Mouse (Mus musculus) liver, embryonic 11.5 days (tissue): ENCODE data around the gene Gria4. TPM values are rescaled to one million over a fixed set of nuclear protein-coding genes. Genes with fewer than 3 reads are reported as not detected.
"Not testable (repeated sequence)": the region's sequence is repeated elsewhere in the genome, so short reads cannot be mapped to it uniquely, and the experiment has no call there.

Experiments
- ATAC-seq: fragments of 200-750 bp; cut with Nextera tagmentation; replicated peaks from 2 replicates; pipeline ENCODE4 v1.8.0; 2017; ENCODE audit warnings: moderate number of reproducible peaks, mild to moderate bottlenecking, moderate TSS enrichment, moderate library complexity; ENCODE audit not compliant: low FRiP score
- DNase-seq: peaks from one replicate; pipeline ENCODE4 v3.0.0-alpha.2; 2017; ENCODE audit warnings: low spot score
- H3K27ac ChIP-seq: fragments of 300-500 bp; sonication (generic); 2 replicates; pipeline ENCODE4 v1.5.1; 2014; ENCODE audit warnings: mild to moderate bottlenecking, low read depth, low read length, control low read depth
- H3K27me3 ChIP-seq: fragments of 300-500 bp; sonication (generic); replicated peaks from 2 replicates; pipeline ENCODE4 v1.6.1; 2014; ENCODE audit warnings: low read length, mixed read lengths; ENCODE audit not compliant: control insufficient read depth, insufficient read depth
- H3K36me3 ChIP-seq: fragments of 300-500 bp; sonication (generic); 2 replicates; pipeline ENCODE4 v1.6.1; 2014; ENCODE audit warnings: mild to moderate bottlenecking, low read length, moderate library complexity, mixed read lengths; ENCODE audit not compliant: control insufficient read depth, insufficient read depth
- H3K4me1 ChIP-seq: fragments of 300-500 bp; sonication (generic); replicated peaks from 2 replicates; pipeline ENCODE4 v1.6.1; 2014; ENCODE audit warnings: low read length, mixed read lengths; ENCODE audit not compliant: control insufficient read depth, insufficient read depth
- H3K4me2 ChIP-seq: fragments of 300-500 bp; sonication (generic); 2 replicates; pipeline ENCODE4 v1.6.1; 2014; ENCODE audit warnings: mild to moderate bottlenecking, control low read depth, moderate library complexity
- H3K4me3 ChIP-seq: fragments of 300-500 bp; sonication (generic); 2 replicates; pipeline ENCODE4 v1.5.1; 2014; ENCODE audit warnings: low read depth, low read length, control low read depth
- H3K9ac ChIP-seq: fragments of 300-500 bp; sonication (generic); 2 replicates; pipeline ENCODE4 v1.6.1; 2014; ENCODE audit warnings: low read depth, low read length, control low read depth
- H3K9me3 ChIP-seq: fragments of 300-500 bp; sonication (generic); 2 replicates; pipeline ENCODE4 v1.6.1; 2016; ENCODE audit warnings: low read length, inconsistent platforms, mixed read lengths; ENCODE audit not compliant: control insufficient read depth
- WGBS: fragments of 180-500 bp; shearing (Covaris S2); extraction: QIAGEN DNeasy Blood & Tissue Kit; methylation state at CpG from one replicate; pipeline ENCODE4 v1.1.7; 2014; 5-methylcytosine and 5-hydroxymethylcytosine counted together
- polyA plus RNA-seq: library from polyadenylated mRNA; unstranded; fragments of >200 nt; fragmentation: Nextera tagmentation; extraction: Ambion mirVana; gene quantifications from 2 replicates; pipeline ENCODE4 v1.2.1, GENCODE M21; 2014

The Gria4 gene
- 0.86 and 0.88 TPM in 2 replicates for polyA plus RNA-seq

- peak within 1 kb of the TSS; percentile 48 for H3K4me3 ChIP-seq
- under 1% methylated on average over 46 of the region's 46 CpGs for WGBS
- H3K9me3 ChIP-seq = no peaks in the 10 kb centered on the region
- H3K27ac ChIP-seq = no peak within 1 kb of the TSS
- ATAC-seq (peak; percentile 69), DNase-seq (peak; percentile 57)
- peak within 1 kb of the TSS; percentile 66 for H3K4me2 ChIP-seq
- 0 out of 2 replicates have a peak within 1 kb of the TSS, but pooled peaks have one; percentile 20 for H3K9ac ChIP-seq
- peaks cover 10% of the 10 kb centered on the region for H3K27me3 ChIP-seq
- no peaks in the 10 kb centered on the region for H3K36me3 ChIP-seq
- H3K4me1 ChIP-seq = no peaks in the 10 kb centered on the region
Observed at GRCm38 (mm10) chr9:4795544-4796288, at the start of gene Gria4. Gene Gria4 (minus strand): TSS chr9:4796234.

GRCm38 (mm10) chr9:4810941-4811340 is 14.9 kb upstream of the Gria4 start:
- 71% methylated on average over 2 of the region's 2 CpGs for WGBS
- H3K4me3 ChIP-seq, ATAC-seq, H3K4me2 ChIP-seq, H3K9me3 ChIP-seq, H3K4me1 ChIP-seq, H3K27ac ChIP-seq, DNase-seq, H3K27me3 ChIP-seq, H3K9ac ChIP-seq, H3K36me3 ChIP-seq: not testable (repeated sequence)

- WGBS = 73% methylated on average over 7 of the region's 7 CpGs
- H3K27me3 ChIP-seq = no peaks in the 10 kb centered on the region
- no peak for ATAC-seq
- DNase-seq = no peak
- H3K36me3 ChIP-seq = no peaks in the 10 kb centered on the region
- H3K4me1 ChIP-seq = no peaks in the 10 kb centered on the region
- H3K9me3 ChIP-seq = no peaks in the 10 kb centered on the region
- no peak overlapping the region for H3K4me3 ChIP-seq
- no peak overlapping the region for H3K4me2 ChIP-seq
- H3K27ac ChIP-seq = no peak overlapping the region
- no peak overlapping the region for H3K9ac ChIP-seq
Observed at GRCm38 (mm10) chr9:4803151-4803755, 7.2 kb upstream of the Gria4 start.

GRCm38 (mm10) chr9:4797396-4797795 is 1.4 kb upstream of the Gria4 start:
- Histone ChIP-seq H3K36me3 (no peaks in the 10 kb centered on the region), H3K9me3 (no peaks in the 10 kb centered on the region), H3K4me2 (no peak overlapping the region), H3K27ac (no peak overlapping the region), H3K9ac (no peak overlapping the region), H3K4me1 (no peaks in the 10 kb centered on the region), H3K27me3 (peaks cover 10% of the 10 kb centered on the region), H3K4me3 (no peak overlapping the region)
- DNase-seq (no peak), ATAC-seq (no peak)
- 68% methylated on average over 2 of the region's 2 CpGs for WGBS

GRCm38 (mm10) chr9:4796289-4796645 is 233 bp upstream of the Gria4 start:
- H3K4me1 ChIP-seq = no peaks in the 10 kb centered on the region
- no peak overlapping the region for H3K27ac ChIP-seq
- 4% methylated on average over 4 of the region's 4 CpGs for WGBS
- H3K4me2 ChIP-seq = peak overlapping the region; percentile 66
- DNase-seq (no peak), ATAC-seq (no peak)
- no peaks in the 10 kb centered on the region for H3K9me3 ChIP-seq
- H3K36me3 ChIP-seq = no peaks in the 10 kb centered on the region
- H3K9ac ChIP-seq = no peak overlapping the region
- H3K4me3 ChIP-seq = peak overlapping the region; percentile 48
- peaks cover 10% of the 10 kb centered on the region for H3K27me3 ChIP-seq

- WGBS = 2% methylated on average over 6 of the region's 6 CpGs
- peak overlapping the region; percentile 48; the same call in 1 of the 2 replicates for H3K4me3 ChIP-seq
Observed at GRCm38 (mm10) chr9:4795075-4795474, 959 bp downstream of the Gria4 start.

GRCm38 (mm10) chr9:4794411-4794810 is 1.6 kb downstream of the Gria4 start:
- WGBS = 40% methylated on average over 10 of the region's 10 CpGs
- no peaks in the 10 kb centered on the region for H3K36me3 ChIP-seq
- H3K4me2 ChIP-seq = no peak overlapping the region
- no peak overlapping the region for H3K27ac ChIP-seq
- H3K27me3 ChIP-seq = peaks cover 10% of the 10 kb centered on the region
- ATAC-seq = no peak
- H3K4me1 ChIP-seq = no peaks in the 10 kb centered on the region
- H3K9ac ChIP-seq = no peak overlapping the region
- no peak for DNase-seq
- no peak overlapping the region for H3K4me3 ChIP-seq
- H3K9me3 ChIP-seq = no peaks in the 10 kb centered on the region

More at GRCm38 (mm10) chr9:4795075-4795474, 959 bp downstream of the Gria4 start:
- Histone ChIP-seq H3K36me3 (no peaks in the 10 kb centered on the region), H3K9me3 (no peaks in the 10 kb centered on the region), H3K27me3 (peaks cover 10% of the 10 kb centered on the region), H3K4me2 (peak overlapping the region; percentile 66), H3K9ac (no peak overlapping the region), H3K27ac (no peak overlapping the region), H3K4me1 (no peaks in the 10 kb centered on the region)
- no peak for DNase-seq
- no peak for ATAC-seq

GRCm38 (mm10) chr9:4749407-4749806 is 46.6 kb downstream of the Gria4 start:
- H3K4me2 ChIP-seq, DNase-seq, H3K36me3 ChIP-seq, ATAC-seq, H3K9me3 ChIP-seq, H3K9ac ChIP-seq, H3K27me3 ChIP-seq, H3K4me3 ChIP-seq, H3K27ac ChIP-seq, H3K4me1 ChIP-seq: not testable (repeated sequence)

- DNase-seq = no peak
- ATAC-seq = no peak
- no peaks in the 10 kb centered on the region for H3K4me1 ChIP-seq
- no peak overlapping the region for H3K27ac ChIP-seq
- H3K4me3 ChIP-seq = no peak overlapping the region
- H3K9me3 ChIP-seq = no peaks in the 10 kb centered on the region
- no peak overlapping the region for H3K4me2 ChIP-seq
- H3K36me3 ChIP-seq = no peaks in the 10 kb centered on the region
- 78% methylated on average over 2 of the region's 2 CpGs for WGBS
- no peak overlapping the region for H3K9ac ChIP-seq
- H3K27me3 ChIP-seq = no peaks in the 10 kb centered on the region
Observed at GRCm38 (mm10) chr9:4714086-4714485, 81.9 kb downstream of the Gria4 start.
